Mouse (Mus musculus): ENCODE data around the gene Vamp2. TPM values are rescaled to one million over a fixed set of nuclear protein-coding genes. Genes with fewer than 3 reads are reported as not detected.

Gene Vamp2
- polyA plus RNA-seq, 1 experiment from 2014 or later: 124 TPM

DNA sequence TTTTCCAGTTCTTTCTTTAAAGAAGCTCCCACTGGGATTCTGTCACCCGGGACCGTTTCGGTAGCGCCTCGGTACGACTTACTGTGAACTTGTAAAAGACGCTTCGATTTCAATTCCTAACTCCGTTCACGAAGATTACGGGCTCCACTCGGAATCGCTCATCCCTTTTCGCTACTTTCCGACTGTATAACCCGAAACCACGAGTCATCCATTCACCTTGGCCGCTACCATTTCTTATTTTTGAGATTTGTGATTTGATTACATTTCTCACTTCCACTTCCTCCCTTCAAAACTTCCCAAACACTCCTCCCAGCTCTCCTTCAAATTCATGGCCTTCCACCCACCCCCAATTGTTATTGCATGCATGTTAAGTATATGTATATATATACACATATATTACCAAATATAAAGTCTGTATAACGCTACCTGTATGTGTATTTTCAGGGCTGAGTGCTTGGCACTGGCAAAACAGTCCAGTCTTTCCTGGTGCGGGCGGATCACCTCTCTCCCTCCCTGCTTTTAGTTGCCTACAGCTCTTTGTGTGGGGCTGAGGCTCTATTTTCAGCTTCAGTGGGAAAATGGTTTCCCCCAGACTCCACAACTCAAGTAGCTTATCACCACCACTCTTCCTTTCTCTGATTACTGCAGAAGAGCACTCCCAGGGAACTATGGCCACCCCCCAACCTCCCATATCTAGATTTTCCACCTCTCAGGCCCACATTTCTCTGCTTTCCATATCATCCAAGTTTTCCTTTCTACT is 22.9 kb downstream of the Vamp2 start:
- Histone ChIP-seq H3K9ac (ENCODE audit: low read length) (peak overlapping the region; percentile 51), H3K4me1 (ENCODE audit: control insufficient read depth, insufficient read depth, low read length) (no peaks in the 10 kb centered on the region), H3K4me2 (ENCODE audit: low read length) (peak overlapping the region; percentile 49), H3K27me3 (replicated peaks; ENCODE audit: control insufficient read depth, insufficient read depth, low read length) (no peaks in the 10 kb centered on the region), H3K27ac (ENCODE audit: low read depth, low read length) (no peak overlapping the region), H3K36me3 (ENCODE audit: control insufficient read depth, insufficient read depth, low read length) (peaks cover 34% of the 10 kb centered on the region), H3K4me3 (ENCODE audit: low read depth, low read length) (peak overlapping the region; percentile 39), H3K9me3 (replicated peaks; ENCODE audit: control insufficient read depth, low read length) (no peaks in the 10 kb centered on the region)
- ATAC-seq (peak; percentile 24; the same call in 1 of the 2 replicates), DNase-seq (ENCODE audit: low spot score) (no peak)
- 5% methylated on average over 21 of the region's 21 CpGs for WGBS

DNA sequence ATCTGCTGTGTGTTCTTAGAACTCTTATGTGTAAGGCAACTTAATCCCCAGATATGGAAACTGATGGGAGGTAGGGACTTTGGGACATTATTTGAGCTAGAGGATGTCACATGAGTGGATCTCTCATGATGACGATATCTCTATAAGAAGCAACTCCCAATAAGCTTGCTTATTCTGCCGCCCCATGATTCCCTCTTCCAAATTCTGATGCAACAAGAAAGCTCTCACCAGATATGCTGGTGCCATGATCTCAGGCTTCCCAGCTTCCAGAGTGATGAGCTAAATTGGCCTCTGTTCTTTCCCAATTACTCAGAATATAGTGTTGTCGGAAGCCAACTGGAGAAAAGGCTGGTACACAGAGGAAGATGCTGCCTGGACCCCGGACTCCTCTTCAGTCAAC is 23.6 kb downstream of the Vamp2 start:
- Histone ChIP-seq H3K9me3 (replicated peaks; ENCODE audit: control insufficient read depth, low read length) (no peaks in the 10 kb centered on the region), H3K36me3 (ENCODE audit: control insufficient read depth, insufficient read depth, low read length) (peaks cover 28% of the 10 kb centered on the region), H3K4me2 (ENCODE audit: low read length) (peak overlapping the region; percentile 12), H3K27me3 (replicated peaks; ENCODE audit: control insufficient read depth, insufficient read depth, low read length) (no peaks in the 10 kb centered on the region), H3K27ac (ENCODE audit: low read depth, low read length) (no peak overlapping the region), H3K9ac (ENCODE audit: low read length) (no peak overlapping the region), H3K4me1 (ENCODE audit: control insufficient read depth, insufficient read depth, low read length) (no peaks in the 10 kb centered on the region; the same call in 1 of the 2 replicates), H3K4me3 (ENCODE audit: low read depth, low read length) (no peak overlapping the region)
- WGBS: 60% methylated on average over 4 of the region's 4 CpGs
- ATAC-seq: no peak
- DNase-seq (ENCODE audit: low spot score): no peak

DNA sequence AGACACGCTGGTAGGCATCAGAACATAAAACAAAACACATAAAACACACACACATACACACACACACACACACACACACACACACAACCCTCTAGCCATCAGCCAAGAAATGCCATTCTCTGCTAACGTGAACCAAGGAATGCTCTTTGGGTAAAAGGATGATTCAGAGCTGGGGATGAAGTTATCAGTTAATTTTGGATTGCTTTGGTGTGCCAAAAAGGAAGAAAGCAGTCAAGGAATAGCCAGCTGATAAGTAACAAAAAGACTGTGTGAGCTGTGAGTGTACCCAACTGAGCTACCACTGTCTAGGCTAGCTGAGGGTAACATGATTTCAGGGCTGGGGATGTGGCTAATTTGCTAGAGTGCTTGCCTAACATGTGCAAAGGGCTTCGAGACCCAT is 25.7 kb downstream of the Vamp2 start:
- Histone ChIP-seq H3K9me3 (replicated peaks; ENCODE audit: control insufficient read depth, low read length) (no peaks in the 10 kb centered on the region), H3K36me3 (ENCODE audit: control insufficient read depth, insufficient read depth, low read length) (peaks cover 7% of the 10 kb centered on the region), H3K4me1 (ENCODE audit: control insufficient read depth, insufficient read depth, low read length) (peaks cover 2% of the 10 kb centered on the region; the same call in 1 of the 2 replicates), H3K27me3 (replicated peaks; ENCODE audit: control insufficient read depth, insufficient read depth, low read length) (no peaks in the 10 kb centered on the region), H3K4me3 (ENCODE audit: low read depth, low read length) (no peak overlapping the region), H3K27ac (ENCODE audit: low read depth, low read length) (no peak overlapping the region), H3K4me2 (ENCODE audit: low read length) (no peak overlapping the region), H3K9ac (ENCODE audit: low read length) (no peak overlapping the region)
- no peak for ATAC-seq
- DNase-seq (ENCODE audit: low spot score): no peak
- WGBS: 71% methylated on average over 3 of the region's 3 CpGs

DNA sequence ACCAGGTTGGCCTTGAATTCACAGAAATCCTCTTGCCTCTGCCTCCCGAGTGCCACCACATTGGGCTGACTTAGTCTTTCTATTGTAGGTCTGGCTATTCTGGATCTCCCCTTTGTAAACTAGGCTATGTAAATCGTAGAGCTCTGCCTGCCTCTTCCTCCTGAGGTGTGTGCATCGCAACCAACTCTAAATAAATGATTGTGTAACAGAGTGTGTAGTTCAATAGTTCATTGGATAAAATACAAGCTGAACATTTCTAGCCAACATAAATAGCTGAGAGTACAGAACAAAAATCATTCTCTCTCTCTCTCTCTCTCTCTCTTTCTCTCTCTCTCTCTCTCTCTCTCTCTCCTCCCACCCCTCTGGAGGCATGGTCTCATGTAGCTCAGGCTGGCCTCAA is 26.3 kb downstream of the Vamp2 start:
- no peak overlapping the region for H3K27ac ChIP-seq (ENCODE audit: low read depth, low read length)
- 82% methylated on average over 3 of the region's 3 CpGs for WGBS
- no peak overlapping the region for H3K4me3 ChIP-seq (ENCODE audit: low read depth, low read length)
- H3K9me3 ChIP-seq (replicated peaks; ENCODE audit: control insufficient read depth, low read length): no peaks in the 10 kb centered on the region
- no peak overlapping the region for H3K4me2 ChIP-seq (ENCODE audit: low read length)
- ATAC-seq (no peak), DNase-seq (ENCODE audit: low spot score) (no peak)
- H3K36me3 ChIP-seq (ENCODE audit: control insufficient read depth, insufficient read depth, low read length): peaks cover under 1% of the 10 kb centered on the region; the same call in 1 of the 2 replicates
- H3K9ac ChIP-seq (ENCODE audit: low read length): no peak overlapping the region
- H3K27me3 ChIP-seq (replicated peaks; ENCODE audit: control insufficient read depth, insufficient read depth, low read length): no peaks in the 10 kb centered on the region
- H3K4me1 ChIP-seq (ENCODE audit: control insufficient read depth, insufficient read depth, low read length): peaks cover 2% of the 10 kb centered on the region; the same call in 1 of the 2 replicates

DNA sequence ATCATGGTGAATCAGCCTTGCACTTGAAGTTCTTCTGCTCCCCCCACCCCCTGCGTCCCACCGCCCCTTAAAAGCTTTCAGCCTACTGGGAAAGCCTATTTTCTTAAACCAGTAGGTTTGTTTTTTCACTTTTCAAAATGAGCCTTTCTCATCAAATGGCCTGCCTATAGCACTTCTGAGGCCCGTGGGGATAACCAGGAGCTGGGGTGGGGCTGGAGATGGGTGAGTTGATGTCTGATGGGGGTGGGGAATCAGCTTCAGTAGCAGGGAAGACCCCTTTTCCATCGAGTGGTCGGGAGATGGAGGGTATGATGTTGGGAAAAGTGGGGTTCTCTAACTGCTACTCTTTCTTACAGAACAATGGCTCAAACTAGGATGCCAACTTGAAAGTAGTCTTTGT is 28.6 kb downstream of the Vamp2 start:
- ATAC-seq (no peak), DNase-seq (ENCODE audit: low spot score) (no peak)
- Histone ChIP-seq H3K4me2 (ENCODE audit: low read length) (peak overlapping the region; percentile 86), H3K9ac (ENCODE audit: low read length) (no peak overlapping the region), H3K4me1 (ENCODE audit: control insufficient read depth, insufficient read depth, low read length) (peaks cover 12% of the 10 kb centered on the region; the same call in 1 of the 2 replicates), H3K4me3 (ENCODE audit: low read depth, low read length) (no peak overlapping the region), H3K9me3 (replicated peaks; ENCODE audit: control insufficient read depth, low read length) (no peaks in the 10 kb centered on the region), H3K27me3 (replicated peaks; ENCODE audit: control insufficient read depth, insufficient read depth, low read length) (peaks cover 6% of the 10 kb centered on the region; the same call in 1 of the 2 replicates), H3K27ac (ENCODE audit: low read depth, low read length) (no peak overlapping the region), H3K36me3 (ENCODE audit: control insufficient read depth, insufficient read depth, low read length) (no peaks in the 10 kb centered on the region)
- 64% methylated on average over 5 of the region's 5 CpGs for WGBS

DNA sequence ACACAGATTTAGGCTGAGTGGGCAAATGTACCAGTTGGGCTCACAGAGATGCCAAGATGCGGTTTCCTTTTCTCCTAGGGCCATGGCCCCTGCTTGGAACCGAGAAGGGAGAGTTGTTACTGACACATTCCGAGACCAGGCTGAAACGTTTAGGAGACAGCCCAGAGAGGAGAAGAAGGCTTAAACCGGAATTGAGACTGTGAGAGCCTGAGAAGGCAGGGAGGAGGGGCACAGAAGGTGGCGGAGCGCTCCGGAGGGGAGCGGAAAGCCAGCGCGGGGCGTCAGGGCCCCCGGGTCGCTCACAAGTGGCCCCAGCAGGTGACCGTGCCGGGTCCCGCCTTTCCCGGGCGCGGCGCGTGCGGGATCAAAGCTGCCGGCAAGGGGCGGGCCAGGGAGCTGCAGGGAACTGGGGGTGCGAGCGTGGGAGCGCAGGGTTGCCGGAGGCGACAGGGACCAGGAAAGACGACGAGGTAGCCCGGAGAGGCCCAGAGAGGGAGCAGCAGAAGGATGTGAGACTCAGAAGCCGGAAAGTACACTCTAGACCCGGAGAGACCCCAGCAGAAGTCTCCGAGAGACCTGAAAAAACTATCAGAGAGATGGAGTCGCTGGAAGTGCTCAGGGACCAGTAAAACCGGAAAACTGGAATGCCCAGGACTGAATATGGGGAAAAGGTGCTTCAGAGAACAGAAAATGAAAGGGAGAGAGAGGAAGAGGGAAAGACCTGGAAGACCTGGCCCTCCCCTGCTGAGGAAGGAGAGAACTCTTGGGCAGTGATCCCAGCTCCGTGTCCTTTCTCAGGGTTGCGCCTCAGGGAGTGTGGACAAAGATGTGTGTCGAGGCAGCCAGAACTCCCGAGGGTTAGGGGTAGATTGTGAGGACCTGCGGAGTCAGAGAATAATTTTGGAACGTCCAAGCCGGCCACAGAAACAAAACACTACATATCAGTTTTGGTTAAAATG is 29.7 kb downstream of the Vamp2 start:
- ATAC-seq: peak; percentile 27; the same call in 1 of the 2 replicates
- peak overlapping the region; percentile 86 for H3K4me2 ChIP-seq (ENCODE audit: low read length)
- peaks cover 6% of the 10 kb centered on the region; the same call in 1 of the 2 replicates for H3K27me3 ChIP-seq (replicated peaks; ENCODE audit: control insufficient read depth, insufficient read depth, low read length)

DNA sequence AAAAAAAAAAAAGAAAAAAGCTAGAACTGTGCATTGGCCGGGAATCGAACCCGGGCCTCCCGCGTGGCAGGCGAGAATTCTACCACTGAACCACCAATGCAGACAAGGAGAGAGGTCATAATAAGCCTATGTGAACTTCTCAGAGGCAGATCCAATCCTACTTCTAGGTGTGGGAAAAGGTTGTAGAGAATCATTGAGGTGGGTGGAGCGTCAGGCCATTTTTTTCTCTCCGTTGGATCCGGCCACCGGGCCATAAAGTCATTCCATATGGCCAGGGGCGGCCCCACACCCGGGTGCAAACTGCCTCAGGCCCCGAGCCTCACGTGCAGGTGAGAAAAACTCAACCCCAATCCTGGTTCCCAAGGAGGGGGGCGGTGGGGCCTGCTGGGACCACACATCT is 30.5 kb downstream of the Vamp2 start:
- Histone ChIP-seq H3K36me3 (ENCODE audit: control insufficient read depth, insufficient read depth, low read length) (no peaks in the 10 kb centered on the region), H3K4me2 (ENCODE audit: low read length) (peak overlapping the region; percentile 86), H3K9me3 (replicated peaks; ENCODE audit: control insufficient read depth, low read length) (no peaks in the 10 kb centered on the region), H3K4me1 (ENCODE audit: control insufficient read depth, insufficient read depth, low read length) (peaks cover 12% of the 10 kb centered on the region; the same call in 1 of the 2 replicates), H3K27ac (ENCODE audit: low read depth, low read length) (no peak overlapping the region), H3K27me3 (replicated peaks; ENCODE audit: control insufficient read depth, insufficient read depth, low read length) (peaks cover 6% of the 10 kb centered on the region; the same call in 1 of the 2 replicates), H3K9ac (ENCODE audit: low read length) (peak overlapping the region; percentile 3; the same call in 1 of the 2 replicates), H3K4me3 (ENCODE audit: low read depth, low read length) (peak overlapping the region; percentile 62)
- peak; percentile 92 for DNase-seq (ENCODE audit: low spot score)
- ATAC-seq: no peak
- WGBS: under 1% methylated on average over 15 of the region's 15 CpGs

More for the DNA sequence above, 29.7 kb downstream of the Vamp2 start:
- Histone ChIP-seq H3K9me3 (replicated peaks; ENCODE audit: control insufficient read depth, low read length) (no peaks in the 10 kb centered on the region), H3K4me1 (ENCODE audit: control insufficient read depth, insufficient read depth, low read length) (peaks cover 12% of the 10 kb centered on the region; the same call in 1 of the 2 replicates), H3K9ac (ENCODE audit: low read length) (peak overlapping the region; percentile 75), H3K4me3 (ENCODE audit: low read depth, low read length) (peak overlapping the region; percentile 62), H3K36me3 (ENCODE audit: control insufficient read depth, insufficient read depth, low read length) (no peaks in the 10 kb centered on the region), H3K27ac (ENCODE audit: low read depth, low read length) (peak overlapping the region; percentile 58)
- peak; percentile 61 for DNase-seq (ENCODE audit: low spot score)
- under 1% methylated on average over 45 of the region's 45 CpGs for WGBS

DNA sequence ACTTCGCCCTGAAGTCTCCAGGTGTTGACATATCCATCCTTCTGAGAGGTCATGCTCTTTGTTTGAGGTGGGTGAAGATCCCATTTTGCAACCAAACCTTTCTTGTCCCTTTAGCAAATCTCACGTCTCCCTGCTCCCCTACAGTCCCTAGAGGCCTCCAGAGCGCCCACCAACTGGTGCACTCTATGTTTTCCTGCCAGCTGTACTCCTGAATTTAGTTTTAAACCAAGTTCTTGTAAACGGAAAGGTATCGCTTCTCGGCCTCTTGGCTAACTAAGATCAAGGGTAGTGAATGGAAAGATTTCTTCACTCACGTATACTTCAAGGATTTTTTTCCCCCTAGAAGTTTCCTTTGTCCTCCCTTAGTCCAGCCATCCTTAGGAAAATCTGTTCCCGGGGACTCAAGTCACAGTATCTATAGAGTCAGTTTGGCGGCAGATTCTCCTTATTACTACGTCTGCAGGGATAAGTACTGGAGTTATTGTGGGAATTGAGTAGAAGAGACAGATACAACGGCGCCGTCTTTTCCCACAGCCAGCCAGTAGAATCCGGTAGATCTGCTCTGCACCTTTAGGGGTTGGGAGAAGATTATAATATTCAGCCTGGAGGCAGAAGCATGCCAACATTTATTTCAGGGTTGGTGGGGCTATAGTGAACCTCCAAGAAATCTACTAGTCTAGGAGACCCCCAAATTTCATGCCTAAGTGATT is 31.3 kb downstream of the Vamp2 start:
- no peak overlapping the region for H3K4me3 ChIP-seq (ENCODE audit: low read depth, low read length)
- no peaks in the 10 kb centered on the region for H3K9me3 ChIP-seq (replicated peaks; ENCODE audit: control insufficient read depth, low read length)
- ATAC-seq (no peak), DNase-seq (ENCODE audit: low spot score) (no peak)
- peaks cover 6% of the 10 kb centered on the region; the same call in 1 of the 2 replicates for H3K27me3 ChIP-seq (replicated peaks; ENCODE audit: control insufficient read depth, insufficient read depth, low read length)
- no peak overlapping the region for H3K27ac ChIP-seq (ENCODE audit: low read depth, low read length)
- no peak overlapping the region for H3K9ac ChIP-seq (ENCODE audit: low read length)
- no peaks in the 10 kb centered on the region for H3K36me3 ChIP-seq (ENCODE audit: control insufficient read depth, insufficient read depth, low read length)
- WGBS: 38% methylated on average over 14 of the region's 14 CpGs
- H3K4me1 ChIP-seq (ENCODE audit: control insufficient read depth, insufficient read depth, low read length): peaks cover 12% of the 10 kb centered on the region; the same call in 1 of the 2 replicates
- peak overlapping the region; percentile 94 for H3K4me2 ChIP-seq (ENCODE audit: low read length)

Data from forebrain, embryonic 14.5 days (tissue).